ENCODE assay signal across 7 mouse cellular contexts in genomic region chr14:34674229-34674791, GRCm38 (mm10). TPM values are rescaled to one million over a fixed set of nuclear protein-coding genes. Genes with fewer than 3 reads are reported as not detected.
DNase-seq lines count a peak whose midpoint lies in the region; ATAC-seq and TF ChIP-seq lines count a peak whose summit lies in the region.

No protein-coding gene starts in this region.

- H3K9me3 ChIP-seq in forebrain, postnatal 0 days (ENCODE audit: low read length): no peaks in the 10 kb centered on the region
- H3K9me3 ChIP-seq in hindbrain, embryonic 14.5 days (ENCODE audit: control insufficient read depth, low read length): no peaks in the 10 kb centered on the region
- no peaks in the 10 kb centered on the region for H3K9me3 ChIP-seq in limb, embryonic 10.5 days (replicated peaks)
- no peaks in the 10 kb centered on the region for H3K9me3 ChIP-seq in midbrain, embryonic 11.5 days (ENCODE audit: control insufficient read depth, low read length)

- H3K4me1 ChIP-seq in forebrain, postnatal 0 days (ENCODE audit: insufficient read depth): peaks cover 7% of the 10 kb centered on the region; the same call in 1 of the 2 replicates
- H3K4me1 ChIP-seq in hindbrain, embryonic 14.5 days (replicated peaks; ENCODE audit: control insufficient read depth, insufficient read depth, low read length): peaks cover 11% of the 10 kb centered on the region
- peaks cover 20% of the 10 kb centered on the region for H3K4me1 ChIP-seq in limb, embryonic 10.5 days
- peaks cover 12% of the 10 kb centered on the region for H3K4me1 ChIP-seq in midbrain, embryonic 11.5 days (ENCODE audit: control insufficient read depth, insufficient read depth, low read length)

- ATAC-seq in forebrain, postnatal 0 days: no peak
- peak; percentile 43 for ATAC-seq in hindbrain, embryonic 14.5 days (ENCODE audit: low FRiP score)
- ATAC-seq in midbrain, embryonic 11.5 days (ENCODE audit: low FRiP score): no peak; the same call in 1 of the 2 replicates

- H3K4me2 ChIP-seq in forebrain, postnatal 0 days (ENCODE audit: low read depth): peak overlapping the region; percentile 97
- H3K4me2 ChIP-seq in hindbrain, embryonic 14.5 days (replicated peaks): peak overlapping the region; percentile 93
- peak overlapping the region; percentile 88 for H3K4me2 ChIP-seq in midbrain, embryonic 11.5 days

- WGBS in forebrain, postnatal 0 days: under 1% methylated on average over 47 of the region's 52 CpGs
- WGBS in hindbrain, embryonic 14.5 days: under 1% methylated on average over 52 of the region's 52 CpGs
- WGBS in limb, embryonic 10.5 days: under 1% methylated on average over 51 of the region's 52 CpGs
- WGBS in midbrain, embryonic 11.5 days: under 1% methylated on average over 52 of the region's 52 CpGs

- H3K27ac ChIP-seq in forebrain, postnatal 0 days (ENCODE audit: low read depth, low read length): peak overlapping the region; percentile 88
- peak overlapping the region; percentile 90 for H3K27ac ChIP-seq in hindbrain, embryonic 14.5 days
- peak overlapping the region; percentile 95 for H3K27ac ChIP-seq in limb, embryonic 10.5 days
- peak overlapping the region; percentile 66 for H3K27ac ChIP-seq in midbrain, embryonic 11.5 days (ENCODE audit: low read depth, low read length)

- H3K36me3 ChIP-seq in forebrain, postnatal 0 days (ENCODE audit: insufficient read depth): no peaks in the 10 kb centered on the region
- peaks cover 5% of the 10 kb centered on the region for H3K36me3 ChIP-seq in hindbrain, embryonic 14.5 days (replicated peaks; ENCODE audit: control insufficient read depth, insufficient read depth)
- H3K36me3 ChIP-seq in limb, embryonic 10.5 days: peaks cover 20% of the 10 kb centered on the region
- H3K36me3 ChIP-seq in midbrain, embryonic 11.5 days (ENCODE audit: control insufficient read depth, insufficient read depth, low read length): no peaks in the 10 kb centered on the region

- TF ChIP-seq CTCF in forebrain, postnatal 0 days (IDR thresholded peaks at IDR 0.05; ENCODE audit: low read depth): no peak

- peak overlapping the region; percentile 87 for H3K9ac ChIP-seq in forebrain, postnatal 0 days
- peak overlapping the region; percentile 81 for H3K9ac ChIP-seq in hindbrain, embryonic 14.5 days
- H3K9ac ChIP-seq in midbrain, embryonic 11.5 days (ENCODE audit: low read length): peak overlapping the region; percentile 93

- H3K27me3 ChIP-seq in forebrain, postnatal 0 days (ENCODE audit: insufficient read depth, low read length): no peaks in the 10 kb centered on the region
- no peaks in the 10 kb centered on the region for H3K27me3 ChIP-seq in hindbrain, embryonic 14.5 days (ENCODE audit: control insufficient read depth, insufficient read depth, low read length)
- H3K27me3 ChIP-seq in limb, embryonic 10.5 days (ENCODE audit: low read depth, poor library complexity, severe bottlenecking): no peaks in the 10 kb centered on the region
- H3K27me3 ChIP-seq in midbrain, embryonic 11.5 days (ENCODE audit: control insufficient read depth, insufficient read depth, low read length): no peaks in the 10 kb centered on the region

- H3K4me3 ChIP-seq in forebrain, postnatal 0 days (ENCODE audit: low read depth, low read length): peak overlapping the region; percentile 99
- peak overlapping the region; percentile 85 for H3K4me3 ChIP-seq in hindbrain, embryonic 14.5 days (replicated peaks; ENCODE audit: low read length)
- H3K4me3 ChIP-seq in limb, embryonic 10.5 days: peak overlapping the region; percentile 87
- H3K4me3 ChIP-seq in midbrain, embryonic 11.5 days (ENCODE audit: low read depth, low read length): peak overlapping the region; percentile 93

- peak; percentile 57 for DNase-seq in T-cell, adult 2 months (ENCODE audit: low spot score)
- DNase-seq in cerebellum, adult 11-12 months: peak; percentile 61
- DNase-seq in forebrain, postnatal 0 days: no peak
- peak; percentile 31 for DNase-seq in hindbrain, embryonic 14.5 days (ENCODE audit: low spot score)
- peak; percentile 47 for DNase-seq in limb, embryonic 10.5 days (ENCODE audit: low spot score)
- peak; percentile 94 for DNase-seq in midbrain, embryonic 11.5 days (ENCODE audit: low spot score, missing footprints)
- DNase-seq in spleen, postnatal 10 days (ENCODE audit: low spot score in 2 of 2): peak; percentile 70

RNA-seq across cellular contexts. Expression of gene Wapl, which starts 0.6 kb away (rescaled TPM):
- total RNA-seq in forebrain, postnatal 0 days (2014; rRNA removed): 30.2 and 36.1 TPM in 2 replicates
- 9.3 and 12.1 TPM in 2 replicates for polyA plus RNA-seq in forebrain, postnatal 0 days (2015; fragmentation: Nextera tagmentation; extraction: Ambion mirVana)
- polyA plus RNA-seq in hindbrain, embryonic 14.5 days (2014; fragmentation: Nextera tagmentation; extraction: Ambion mirVana): 16.5 and 16.8 TPM in 2 replicates
- 23.2 and 28.2 TPM in 2 replicates for polyA plus RNA-seq in limb, embryonic 10.5 days (2016; fragmentation: Nextera tagmentation; extraction: Ambion mirVana)
- polyA plus RNA-seq in midbrain, embryonic 11.5 days (2014; fragmentation: Nextera tagmentation; extraction: Ambion mirVana): 36.7 and 38.1 TPM in 2 replicates
